Mouse (Mus musculus): ENCODE measurements around the gene 1700016K19Rik.

- TF ChIP-seq CTCF (IDR thresholded peaks at IDR 0.05; ENCODE audit: low read depth, low read length) (no peak), POLR2A (IDR thresholded peaks at IDR 0.05; ENCODE audit: insufficient read depth, low read length) (no peak), EP300 (IDR thresholded peaks at IDR 0.05; ENCODE audit: insufficient read depth, low read depth, low read length) (no peak)
These were observed 51.3 kb downstream of the 1700016K19Rik start for GRCm38 (mm10) chr11:76050967-76051512.

All from ES-Bruce4 (cell line).